ENCODE assay signal across 8 mouse cellular contexts in genomic region chr9:72661895-72662661, GRCm38 (mm10). TPM values are rescaled to one million over a fixed set of nuclear protein-coding genes. Genes with fewer than 3 reads are reported as not detected.
DNase-seq lines count a peak whose midpoint lies in the region; ATAC-seq lines count a peak whose summit lies in the region.

TSS of gene Nedd4 (plus strand) at chr9:72662346.

- DNase-seq in adrenal gland, adult 18-20 months (ENCODE audit: low spot score in 2 of 2) = peak; percentile 97 to 98
- DNase-seq in embryo, embryonic 10 days (ENCODE audit: low spot score) = peak; percentile 94
- peak; percentile 98 for DNase-seq in gastrocnemius, postnatal 14 days
- peak; percentile 80 to 92 for DNase-seq in left cerebral cortex, adult 9 months (ENCODE audit: low spot score in 2 of 2)
- peak; percentile 96 for DNase-seq in right cerebral cortex, postnatal 14 days
- peak; percentile 96 for DNase-seq in urinary bladder, postnatal 25 days (ENCODE audit: low spot score)

- intact Hi-C loops in gastrocnemius, postnatal 14 days (cut with DNase I; ENCODE audit: low total_unique reads) = no loop called here

- ATAC-seq in inflammation-experienced regulatory T-cells, adult 6 months = peak; percentile 8
- ATAC-seq in megakaryocyte progenitor cell, adult 5-6 weeks (replicated peaks; ENCODE audit: poor library complexity) = peak; percentile 67

RNA-seq across cellular contexts. Expression of gene Nedd4, which starts in this region (rescaled TPM):
- 100 to 1,000 TPM; 376 to 378 TPM for total RNA-seq in adrenal gland, adult 18-20 months (2021)
- total RNA-seq in gastrocnemius, postnatal 14 days (2021) = 100 to 1,000 TPM; 388 to 415 TPM
- 1 to 10 TPM; 2.2 to 8.3 (median 2.5) TPM for polyA plus RNA-seq in inflammation-experienced regulatory T-cells, adult 6 months (2017; shearing (Covaris generic))
- total RNA-seq in megakaryocyte progenitor cell, adult 5-6 weeks (2015) = 137 and 168 TPM in 2 replicates
- total RNA-seq in megakaryocyte progenitor cell, adult 5-6 weeks (2017) = 163 and 210 TPM in 2 replicates

Comparison
In these comparisons a context has a peak if more than half of its experiments do, and no peak if none do; other contexts are left out.
1. Peak in every context shown above with its lines: DNase-seq and ATAC-seq.